Mouse (Mus musculus) hindbrain, embryonic 16.5 days (tissue): ENCODE measurements around the gene Mkln1. TPM values are rescaled to one million over a fixed set of nuclear protein-coding genes. Genes with fewer than 3 reads are reported as not detected.

Source experiments
- ATAC-seq: fragments of 200-750 bp; cut with Nextera tagmentation; 2 replicates; pipeline ENCODE4 v1.8.0; 2017; ENCODE audit warnings: moderate TSS enrichment, moderate library complexity
- H3K27ac ChIP-seq: fragments of 300-500 bp; sonication (generic); 2 replicates; pipeline ENCODE4 v1.5.1; 2014; ENCODE audit warnings: low read depth, mild to moderate bottlenecking, control low read depth, low read length, moderate library complexity
- H3K27me3 ChIP-seq: fragments of 300-500 bp; sonication (generic); replicated peaks from 2 replicates; pipeline ENCODE4 v1.6.1; 2014; ENCODE audit warnings: low read length; ENCODE audit not compliant: control insufficient read depth, insufficient read depth
- H3K36me3 ChIP-seq: fragments of 300-500 bp; sonication (generic); 2 replicates; pipeline ENCODE4 v1.6.1; 2014; ENCODE audit warnings: mild to moderate bottlenecking, low read length, moderate library complexity, mixed read lengths; ENCODE audit not compliant: control insufficient read depth, insufficient read depth
- H3K4me1 ChIP-seq: fragments of 300-500 bp; sonication (generic); 2 replicates; pipeline ENCODE4 v1.6.1; 2014; ENCODE audit warnings: low read depth, low read length; ENCODE audit not compliant: control insufficient read depth, insufficient read depth
- H3K4me2 ChIP-seq: fragments of 300-500 bp; sonication (generic); 2 replicates; pipeline ENCODE4 v1.6.1; 2014; ENCODE audit warnings: mild to moderate bottlenecking, low read length, control low read depth, moderate library complexity
- H3K4me3 ChIP-seq: fragments of 300-500 bp; sonication (generic); 2 replicates; pipeline ENCODE4 v1.5.1; 2014; ENCODE audit warnings: mild to moderate bottlenecking, low read length, control low read depth, moderate library complexity
- H3K9ac ChIP-seq: fragments of 300-500 bp; sonication (generic); 2 replicates; pipeline ENCODE4 v1.6.1; 2014; ENCODE audit warnings: low read depth, mild to moderate bottlenecking, control low read depth, low read length, moderate library complexity
- H3K9me3 ChIP-seq: fragments of 300-500 bp; sonication (generic); 2 replicates; pipeline ENCODE4 v1.6.1; 2014; ENCODE audit warnings: mild to moderate bottlenecking, low read length, moderate library complexity; ENCODE audit not compliant: control insufficient read depth
- WGBS: fragments of 180-500 bp; shearing (Covaris S2); extraction: QIAGEN DNeasy Blood & Tissue Kit; methylation state at CpG from one replicate; pipeline ENCODE4 v1.1.7; 2014; 5-methylcytosine and 5-hydroxymethylcytosine counted together
- polyA plus RNA-seq: library from polyadenylated mRNA; unstranded; fragments of >200 nt; fragmentation: Nextera tagmentation; extraction: Ambion mirVana; gene quantifications from 2 replicates; pipeline ENCODE4 v1.2.1, GENCODE M21; 2015

Gene Mkln1
- 119 and 123 TPM in 2 replicates for polyA plus RNA-seq

DNA sequence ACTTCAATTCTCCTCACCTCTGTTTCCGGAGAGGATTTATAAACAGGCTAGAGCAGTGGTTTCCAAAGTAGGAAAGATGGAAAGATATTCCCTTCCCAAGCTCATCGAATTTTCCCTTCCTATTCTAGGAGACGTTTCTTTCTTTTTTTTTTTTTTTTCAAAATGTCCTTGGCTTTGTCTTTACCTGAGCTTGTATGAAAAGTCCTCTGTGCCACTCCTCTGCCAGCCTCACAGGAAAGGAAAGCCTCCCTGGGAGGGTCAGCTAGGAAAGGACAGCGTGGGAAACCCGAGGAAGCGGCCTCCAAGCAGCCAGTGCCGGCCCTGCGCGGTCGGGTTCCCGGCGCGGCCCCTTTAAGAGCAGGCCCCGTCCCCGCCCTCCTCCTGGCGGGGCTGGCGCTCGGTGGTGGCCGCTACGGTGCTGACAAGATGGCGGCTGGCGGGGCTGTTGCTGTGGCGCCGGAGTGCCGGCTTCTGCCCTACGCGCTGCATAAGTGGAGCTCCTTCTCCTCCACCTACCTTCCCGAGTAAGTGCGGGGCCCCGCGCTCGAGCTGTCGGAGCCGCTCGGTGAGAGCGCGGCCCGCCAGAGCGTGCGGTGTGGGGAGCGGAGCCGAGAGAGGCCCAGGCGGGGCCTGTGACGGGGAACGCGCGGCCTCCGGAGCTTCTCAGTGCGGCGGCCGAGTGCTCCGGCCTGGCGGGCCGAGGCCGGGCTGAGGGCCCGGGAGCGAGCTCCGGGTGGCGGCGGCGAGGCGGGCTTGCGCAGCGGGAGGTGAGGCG lies at the start of gene Mkln1:
Gene Mkln1 (plus strand): TSS at position 305 of the 775 bp plus-strand sequence.
- H3K9ac ChIP-seq = peak within 1 kb of the TSS; percentile 98
- peak within 1 kb of the TSS; percentile 98 for H3K4me2 ChIP-seq
- ATAC-seq = peak; percentile 99
- H3K36me3 ChIP-seq = no peaks in the 10 kb centered on the region
- WGBS = under 1% methylated on average over 59 of the region's 65 CpGs
- peak within 1 kb of the TSS; percentile 94 for H3K27ac ChIP-seq
- H3K4me3 ChIP-seq = peak within 1 kb of the TSS; percentile 98
- no peaks in the 10 kb centered on the region for H3K27me3 ChIP-seq
- peaks cover 26% of the 10 kb centered on the region for H3K4me1 ChIP-seq
- H3K9me3 ChIP-seq = no peaks in the 10 kb centered on the region

DNA sequence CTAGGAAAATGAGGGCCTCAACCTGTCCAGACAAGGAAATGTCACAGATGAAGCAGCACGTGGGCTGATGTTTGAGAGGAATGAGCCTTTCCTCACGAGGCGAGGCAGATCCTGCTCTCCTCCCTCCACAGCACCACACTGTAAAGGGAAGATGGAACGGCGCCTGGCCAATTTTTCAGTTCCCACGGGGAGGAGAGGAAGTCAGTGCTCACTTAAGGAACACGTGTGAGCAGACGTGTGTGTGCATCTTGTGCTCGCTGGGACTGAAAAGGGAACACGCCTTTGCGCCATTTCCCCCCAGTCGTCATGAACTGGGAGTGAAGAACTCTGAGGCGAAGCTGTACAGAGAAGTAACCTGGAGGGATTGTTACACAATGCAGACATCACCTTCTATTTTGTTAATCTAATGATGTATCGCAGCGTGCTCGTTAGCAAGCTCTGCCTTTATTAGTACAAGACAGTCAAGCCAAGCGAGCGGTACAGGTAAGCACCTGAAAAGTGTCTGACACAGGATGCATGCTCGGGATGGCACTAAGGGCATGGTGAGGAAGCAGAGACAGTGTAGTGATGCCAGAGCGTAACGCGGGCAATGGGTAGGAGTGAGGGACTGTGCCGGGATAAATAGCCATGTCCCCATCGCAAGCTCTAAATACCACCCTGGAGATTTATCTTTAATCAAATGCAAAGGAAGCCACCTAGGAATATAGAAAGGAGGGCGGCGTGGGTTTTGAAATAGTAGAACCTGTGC lies 41.9 kb upstream of the Mkln1 start:
- ATAC-seq = peak; percentile 40; the same call in 1 of the 2 replicates

DNA sequence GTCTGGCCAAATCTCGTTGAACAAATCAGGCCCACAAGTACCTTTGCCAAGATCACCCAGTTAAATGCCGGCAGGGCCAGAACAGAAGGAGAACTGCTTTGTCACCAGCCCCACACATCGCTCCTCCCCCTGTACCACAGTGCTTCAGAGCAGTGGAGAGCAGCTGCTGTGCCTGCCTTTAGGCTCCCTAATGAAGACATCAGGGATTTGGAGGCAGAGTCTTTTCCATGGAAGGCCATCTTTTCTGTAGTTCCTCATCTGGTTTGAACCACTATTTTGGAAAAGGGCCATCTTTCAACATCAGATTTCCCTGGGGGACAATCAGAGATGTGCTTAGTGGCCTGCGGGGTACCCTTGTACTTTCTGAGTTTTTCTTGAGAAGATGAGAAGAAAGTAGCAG lies 41.2 kb upstream of the Mkln1 start:
- H3K27ac ChIP-seq = no peak overlapping the region
- no peaks in the 10 kb centered on the region for H3K27me3 ChIP-seq
- no peaks in the 10 kb centered on the region for H3K36me3 ChIP-seq
- no peak overlapping the region for H3K4me2 ChIP-seq
- 31% methylated on average over 4 of the region's 4 CpGs for WGBS
- H3K9me3 ChIP-seq = no peaks in the 10 kb centered on the region
- no peaks in the 10 kb centered on the region; the same call in none of the 2 replicates for H3K4me1 ChIP-seq
- peak; percentile 83 for ATAC-seq
- no peak overlapping the region for H3K4me3 ChIP-seq
- no peak overlapping the region for H3K9ac ChIP-seq

More for the DNA sequence above, 41.9 kb upstream of the Mkln1 start:
- no peaks in the 10 kb centered on the region for H3K9me3 ChIP-seq
- H3K27me3 ChIP-seq = no peaks in the 10 kb centered on the region
- H3K9ac ChIP-seq = no peak overlapping the region
- 79% methylated on average over 26 of the region's 26 CpGs for WGBS
- no peaks in the 10 kb centered on the region; the same call in none of the 2 replicates for H3K4me1 ChIP-seq
- no peaks in the 10 kb centered on the region for H3K36me3 ChIP-seq
- H3K4me2 ChIP-seq = no peak overlapping the region
- no peak overlapping the region for H3K27ac ChIP-seq
- no peak overlapping the region for H3K4me3 ChIP-seq

DNA sequence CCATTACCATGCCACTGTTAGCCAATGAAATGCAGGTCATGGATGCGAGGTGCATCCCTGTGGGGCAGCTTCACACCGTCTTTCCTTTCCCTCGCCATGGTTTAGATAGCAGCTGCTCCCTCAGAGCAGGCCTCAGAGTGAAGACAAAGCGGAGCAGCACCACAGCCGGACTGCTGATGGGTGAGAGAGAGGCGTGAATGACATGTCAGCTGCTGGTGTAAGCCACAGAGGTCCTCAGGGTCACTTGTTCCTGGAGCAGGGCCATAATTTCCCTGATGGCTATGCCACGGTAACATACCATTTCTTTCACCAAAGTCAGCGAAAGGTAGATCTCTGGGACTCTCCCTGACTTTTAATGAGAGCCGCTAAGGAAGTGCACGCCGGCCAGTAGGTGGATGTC lies 35.9 kb upstream of the Mkln1 start:
- H3K4me3 ChIP-seq = no peak overlapping the region
- WGBS = 40% methylated on average over 11 of the region's 11 CpGs
- H3K4me2 ChIP-seq = no peak overlapping the region
- ATAC-seq = no peak
- no peaks in the 10 kb centered on the region for H3K9me3 ChIP-seq
- no peaks in the 10 kb centered on the region for H3K4me1 ChIP-seq
- H3K27me3 ChIP-seq = no peaks in the 10 kb centered on the region
- no peak overlapping the region for H3K9ac ChIP-seq
- H3K27ac ChIP-seq = no peak overlapping the region
- no peaks in the 10 kb centered on the region for H3K36me3 ChIP-seq

DNA sequence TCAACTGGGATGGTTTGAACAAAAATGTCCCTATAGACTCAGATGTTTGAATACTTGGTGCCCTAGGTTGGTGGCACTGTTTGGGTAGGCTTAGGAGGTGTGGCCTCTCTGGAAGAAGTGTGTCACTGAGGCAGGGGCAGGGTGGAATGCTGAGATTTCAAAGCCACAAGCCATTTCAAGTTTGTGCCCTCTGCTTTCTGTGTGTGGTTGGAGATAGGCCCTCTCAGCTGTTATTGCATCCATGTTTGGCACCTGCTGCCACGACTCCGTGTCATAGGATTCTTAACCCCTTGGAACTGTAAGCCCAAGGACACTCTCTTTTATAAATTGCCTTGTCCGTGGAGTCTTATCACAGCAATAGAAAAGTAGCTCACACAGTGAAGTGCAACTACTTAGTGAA lies 34.1 kb upstream of the Mkln1 start:
- Histone ChIP-seq H3K9ac (no peak overlapping the region), H3K36me3 (no peaks in the 10 kb centered on the region), H3K27me3 (no peaks in the 10 kb centered on the region), H3K9me3 (no peaks in the 10 kb centered on the region), H3K4me1 (no peaks in the 10 kb centered on the region), H3K4me3 (no peak overlapping the region), H3K4me2 (no peak overlapping the region), H3K27ac (no peak overlapping the region)
- WGBS = 92% methylated on average over 3 of the region's 3 CpGs
- no peak for ATAC-seq

DNA sequence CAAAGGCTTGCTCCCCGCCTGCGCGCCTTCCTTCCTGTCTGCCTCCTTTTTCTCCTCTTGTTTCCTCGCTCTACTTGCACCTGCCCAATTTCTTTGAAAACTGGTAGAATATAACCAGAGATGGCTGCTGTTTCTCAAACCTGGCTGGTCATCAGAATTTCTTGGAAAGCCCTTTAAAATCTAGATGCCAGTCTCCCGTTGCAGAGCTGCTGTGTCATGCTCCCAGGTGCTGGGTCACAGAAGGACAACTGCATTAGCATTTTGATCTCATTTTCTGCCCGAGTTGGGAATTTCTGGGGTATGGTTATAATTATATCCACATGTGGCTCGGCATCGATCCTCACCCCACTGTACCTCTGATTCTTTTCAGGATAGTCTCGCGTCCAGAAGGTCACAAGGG lies 30.6 kb upstream of the Mkln1 start:
- Histone ChIP-seq H3K4me1 (no peaks in the 10 kb centered on the region; the same call in 1 of the 2 replicates), H3K27me3 (no peaks in the 10 kb centered on the region), H3K27ac (no peak overlapping the region), H3K4me3 (no peak overlapping the region), H3K9me3 (no peaks in the 10 kb centered on the region), H3K4me2 (no peak overlapping the region), H3K36me3 (no peaks in the 10 kb centered on the region), H3K9ac (no peak overlapping the region)
- WGBS = 73% methylated on average over 10 of the region's 10 CpGs
- ATAC-seq = no peak

DNA sequence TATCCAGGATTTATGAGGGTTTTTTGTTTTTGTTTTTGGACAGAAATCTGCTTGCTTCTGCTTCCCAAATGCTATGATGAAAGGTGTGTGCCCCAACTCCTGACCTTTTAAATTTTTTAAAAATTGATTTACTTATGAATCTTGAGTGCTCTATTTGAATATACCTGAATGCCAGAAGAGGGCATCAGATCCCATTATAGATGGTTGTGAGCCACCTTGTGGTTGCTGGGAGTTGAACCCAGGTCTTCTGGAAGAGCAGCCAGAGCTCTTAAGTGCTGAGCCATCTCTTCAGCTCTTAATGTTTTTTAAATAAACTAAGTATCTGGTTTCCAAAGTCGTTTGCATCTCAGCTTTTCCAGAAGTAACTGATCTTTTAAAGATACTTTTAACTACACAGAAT lies 30.0 kb upstream of the Mkln1 start:
- no peak overlapping the region for H3K4me2 ChIP-seq
- no peak overlapping the region for H3K27ac ChIP-seq
- no peaks in the 10 kb centered on the region; the same call in 1 of the 2 replicates for H3K4me1 ChIP-seq
- WGBS = 51% methylated on average over 1 of the region's 1 CpGs
- no peak overlapping the region for H3K4me3 ChIP-seq
- no peak overlapping the region for H3K9ac ChIP-seq
- H3K9me3 ChIP-seq = no peaks in the 10 kb centered on the region
- no peaks in the 10 kb centered on the region for H3K27me3 ChIP-seq
- H3K36me3 ChIP-seq = no peaks in the 10 kb centered on the region
- ATAC-seq = no peak

DNA sequence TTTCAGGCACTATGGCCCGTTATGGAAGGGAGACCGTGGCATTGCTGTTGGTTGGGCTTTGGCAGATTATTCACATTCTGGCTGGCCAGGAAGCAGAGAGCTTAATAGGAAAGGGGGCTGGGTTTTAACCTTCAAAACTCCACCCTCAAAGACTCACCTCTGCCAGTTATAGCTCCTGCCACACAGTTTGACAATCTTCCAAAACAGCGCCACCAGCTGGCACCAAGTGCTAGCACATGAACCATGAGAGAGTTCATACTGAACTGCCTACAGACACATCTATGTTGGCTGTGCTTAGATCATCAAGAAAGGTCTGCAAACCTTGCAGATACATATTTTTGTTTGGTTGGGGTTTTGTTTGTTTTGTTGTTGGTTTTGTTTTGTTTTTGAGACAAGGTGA lies 28.7 kb upstream of the Mkln1 start:
- WGBS = 71% methylated on average over 3 of the region's 3 CpGs

DNA sequence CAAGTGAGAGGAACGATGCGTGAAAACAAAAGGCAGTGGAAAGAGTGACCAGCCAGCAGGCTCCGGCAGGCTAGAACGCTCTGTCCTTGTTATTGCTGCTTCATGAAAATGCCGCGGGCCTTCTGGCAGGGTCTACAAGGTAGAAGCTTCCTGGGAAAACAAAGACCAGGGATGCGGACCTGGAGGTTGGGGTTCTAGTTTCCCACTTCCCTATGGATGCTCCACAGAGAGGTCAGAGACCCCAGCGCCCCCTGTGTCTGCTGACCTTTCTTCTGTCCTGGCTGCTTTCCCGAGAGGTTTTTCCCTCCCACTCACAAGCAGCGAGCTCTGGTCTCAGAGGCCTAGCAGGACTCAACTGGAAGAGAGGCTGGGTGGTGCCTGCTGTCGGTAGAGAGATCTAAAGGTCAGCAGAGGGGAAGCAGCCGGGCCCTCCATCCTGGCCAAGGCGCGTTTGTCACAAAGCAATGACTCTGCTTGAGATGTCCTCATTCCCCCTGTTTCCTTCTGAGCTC lies 27.9 kb upstream of the Mkln1 start:
- no peak overlapping the region for H3K27ac ChIP-seq
- H3K27me3 ChIP-seq = no peaks in the 10 kb centered on the region
- no peak for ATAC-seq
- H3K9me3 ChIP-seq = no peaks in the 10 kb centered on the region
- 38% methylated on average over 14 of the region's 14 CpGs for WGBS
- H3K4me3 ChIP-seq = no peak overlapping the region
- no peak overlapping the region for H3K9ac ChIP-seq
- H3K36me3 ChIP-seq = no peaks in the 10 kb centered on the region
- H3K4me1 ChIP-seq = no peaks in the 10 kb centered on the region; the same call in 1 of the 2 replicates
- no peak overlapping the region for H3K4me2 ChIP-seq

More for the DNA sequence above, 28.7 kb upstream of the Mkln1 start:
- Histone ChIP-seq H3K27me3 (no peaks in the 10 kb centered on the region), H3K4me1 (no peaks in the 10 kb centered on the region; the same call in 1 of the 2 replicates), H3K4me3 (no peak overlapping the region), H3K9ac (no peak overlapping the region), H3K9me3 (no peaks in the 10 kb centered on the region), H3K36me3 (no peaks in the 10 kb centered on the region), H3K4me2 (no peak overlapping the region), H3K27ac (no peak overlapping the region)
- no peak for ATAC-seq
